Mouse (Mus musculus): ENCODE measurements around the gene Rwdd2b. TPM values are rescaled to one million over a fixed set of nuclear protein-coding genes. Genes with fewer than 3 reads are reported as not detected.
A peak's percentile ranks its signal among the peaks of the same experiment; 100 is the strongest.

Gene Rwdd2b
- polyA plus RNA-seq (2012; rRNA removed) = 6.5 and 7.5 TPM in 2 replicates
- 8.5 and 9.7 TPM in 2 replicates for polyA plus RNA-seq (2014; fragmentation: Nextera tagmentation; extraction: Ambion mirVana)

GRCm38 (mm10) chr16:87440184-87440686 is at the start of gene Rwdd2b:
Gene Rwdd2b, minus strand, starts transcription at chr16:87440573.
- under 1% methylated on average over 38 of the region's 38 CpGs for WGBS
- H3K4me1 ChIP-seq (ENCODE audit: control insufficient read depth, insufficient read depth, low read length) = 0 out of 2 replicates have a peak, but pooled peaks cover 10% of the 10 kb centered on the region
- H3K36me3 ChIP-seq (ENCODE audit: control insufficient read depth, insufficient read depth, low read length) = peaks cover 5% of the 10 kb centered on the region; the same call in 1 of the 2 replicates
- DNase-seq (ENCODE audit: low spot score) = peak; percentile 95
- H3K27me3 ChIP-seq (ENCODE audit: control insufficient read depth, insufficient read depth, low read length) = no peaks in the 10 kb centered on the region
- peak within 1 kb of the TSS; percentile 81 for H3K27ac ChIP-seq (replicated peaks; ENCODE audit: low read depth, low read length)
- TF ChIP-seq POLR2A (IDR thresholded peaks at IDR 0.05; ENCODE audit: borderline replicate concordance, extremely low read depth, insufficient read depth, insufficient read length) = no peak; the same call in 1 of the 2 replicates
- no peaks in the 10 kb centered on the region for H3K9me3 ChIP-seq (ENCODE audit: control insufficient read depth, low read length)
- H3K4me3 ChIP-seq (replicated peaks; ENCODE audit: low read length) = peak within 1 kb of the TSS; percentile 78
- H3K9ac ChIP-seq (ENCODE audit: low read depth, low read length, severe bottlenecking) = peak within 1 kb of the TSS; percentile 83
- ATAC-seq (ENCODE audit: low FRiP score, low read depth) = peak; percentile 97
- H3K4me2 ChIP-seq (replicated peaks; ENCODE audit: low read depth, low read length, severe bottlenecking) = peak within 1 kb of the TSS; percentile 60

GRCm38 (mm10) chr16:87488605-87489004 is 48.2 kb upstream of the Rwdd2b start:
- peaks cover 92% of the 10 kb centered on the region for H3K36me3 ChIP-seq (ENCODE audit: control insufficient read depth, insufficient read depth, low read length)
- WGBS = 92% methylated on average over 2 of the region's 2 CpGs
- no peak for ATAC-seq (ENCODE audit: low FRiP score, low read depth)

GRCm38 (mm10) chr16:87486739-87487138 is 46.4 kb upstream of the Rwdd2b start:
- Histone ChIP-seq H3K4me1 (ENCODE audit: control insufficient read depth, insufficient read depth, low read length) (no peaks in the 10 kb centered on the region), H3K36me3 (ENCODE audit: control insufficient read depth, insufficient read depth, low read length) (peaks cover 95% of the 10 kb centered on the region), H3K27ac (replicated peaks; ENCODE audit: low read depth, low read length) (no peak overlapping the region), H3K27me3 (ENCODE audit: control insufficient read depth, insufficient read depth, low read length) (no peaks in the 10 kb centered on the region), H3K9ac (ENCODE audit: low read depth, low read length, severe bottlenecking) (no peak overlapping the region), H3K4me2 (replicated peaks; ENCODE audit: low read depth, low read length, severe bottlenecking) (no peak overlapping the region), H3K4me3 (replicated peaks; ENCODE audit: low read length) (no peak overlapping the region), H3K9me3 (ENCODE audit: control insufficient read depth, low read length) (no peaks in the 10 kb centered on the region)
- ATAC-seq (ENCODE audit: low FRiP score, low read depth) (no peak), DNase-seq (ENCODE audit: low spot score) (no peak)
- TF ChIP-seq POLR2A (IDR thresholded peaks at IDR 0.05; ENCODE audit: borderline replicate concordance, extremely low read depth, insufficient read depth, insufficient read length) = no peak
- 97% methylated on average over 5 of the region's 5 CpGs for WGBS

More at GRCm38 (mm10) chr16:87488605-87489004, 48.2 kb upstream of the Rwdd2b start:
- no peak overlapping the region for H3K27ac ChIP-seq (replicated peaks; ENCODE audit: low read depth, low read length)
- no peaks in the 10 kb centered on the region for H3K9me3 ChIP-seq (ENCODE audit: control insufficient read depth, low read length)
- H3K4me2 ChIP-seq (replicated peaks; ENCODE audit: low read depth, low read length, severe bottlenecking) = no peak overlapping the region
- H3K4me3 ChIP-seq (replicated peaks; ENCODE audit: low read length) = no peak overlapping the region
- H3K27me3 ChIP-seq (ENCODE audit: control insufficient read depth, insufficient read depth, low read length) = no peaks in the 10 kb centered on the region
- H3K9ac ChIP-seq (ENCODE audit: low read depth, low read length, severe bottlenecking) = no peak overlapping the region
- no peak for DNase-seq (ENCODE audit: low spot score)
- no peak for TF ChIP-seq POLR2A (IDR thresholded peaks at IDR 0.05; ENCODE audit: borderline replicate concordance, extremely low read depth, insufficient read depth, insufficient read length)
- no peaks in the 10 kb centered on the region for H3K4me1 ChIP-seq (ENCODE audit: control insufficient read depth, insufficient read depth, low read length)

- ATAC-seq (ENCODE audit: low FRiP score, low read depth) (no peak), DNase-seq (ENCODE audit: low spot score) (no peak)
- Histone ChIP-seq H3K9me3 (ENCODE audit: control insufficient read depth, low read length) (no peaks in the 10 kb centered on the region), H3K4me2 (replicated peaks; ENCODE audit: low read depth, low read length, severe bottlenecking) (no peak overlapping the region), H3K4me3 (replicated peaks; ENCODE audit: low read length) (no peak overlapping the region), H3K27ac (replicated peaks; ENCODE audit: low read depth, low read length) (no peak overlapping the region), H3K9ac (ENCODE audit: low read depth, low read length, severe bottlenecking) (no peak overlapping the region), H3K4me1 (ENCODE audit: control insufficient read depth, insufficient read depth, low read length) (no peaks in the 10 kb centered on the region), H3K27me3 (ENCODE audit: control insufficient read depth, insufficient read depth, low read length) (no peaks in the 10 kb centered on the region), H3K36me3 (ENCODE audit: control insufficient read depth, insufficient read depth, low read length) (peaks cover 86% of the 10 kb centered on the region)
- WGBS = 68% methylated on average over 5 of the region's 5 CpGs
- TF ChIP-seq POLR2A (IDR thresholded peaks at IDR 0.05; ENCODE audit: borderline replicate concordance, extremely low read depth, insufficient read depth, insufficient read length) = no peak
These were observed 44.0 kb upstream of the Rwdd2b start for GRCm38 (mm10) chr16:87484367-87484766.

- H3K9ac ChIP-seq (ENCODE audit: low read depth, low read length, severe bottlenecking) = no peak overlapping the region
- TF ChIP-seq POLR2A (IDR thresholded peaks at IDR 0.05; ENCODE audit: borderline replicate concordance, extremely low read depth, insufficient read depth, insufficient read length) = no peak
- no peak overlapping the region for H3K4me2 ChIP-seq (replicated peaks; ENCODE audit: low read depth, low read length, severe bottlenecking)
- peaks cover 85% of the 10 kb centered on the region for H3K36me3 ChIP-seq (ENCODE audit: control insufficient read depth, insufficient read depth, low read length)
- ATAC-seq (ENCODE audit: low FRiP score, low read depth) (no peak), DNase-seq (ENCODE audit: low spot score) (no peak)
- H3K9me3 ChIP-seq (ENCODE audit: control insufficient read depth, low read length) = no peaks in the 10 kb centered on the region
- WGBS = 89% methylated on average over 4 of the region's 4 CpGs
- H3K27me3 ChIP-seq (ENCODE audit: control insufficient read depth, insufficient read depth, low read length) = no peaks in the 10 kb centered on the region
- no peak overlapping the region for H3K4me3 ChIP-seq (replicated peaks; ENCODE audit: low read length)
- no peaks in the 10 kb centered on the region for H3K4me1 ChIP-seq (ENCODE audit: control insufficient read depth, insufficient read depth, low read length)
- H3K27ac ChIP-seq (replicated peaks; ENCODE audit: low read depth, low read length) = no peak overlapping the region
These were observed 30.2 kb upstream of the Rwdd2b start for GRCm38 (mm10) chr16:87470579-87470978.

Data from limb, embryonic 14.5 days (tissue).